Mouse (Mus musculus): ENCODE results near the gene Klk15.

- TF ChIP-seq POLR2A (IDR thresholded peaks at IDR 0.05; ENCODE audit: borderline replicate concordance, control insufficient read depth, low read depth, low read length) (no peak), CTCF (IDR thresholded peaks at IDR 0.05; ENCODE audit: control insufficient read depth, insufficient read depth, low read length) (no peak)
These were observed 11.3 kb downstream of the Klk15 start for GRCm38 (mm10) chr7:43944727-43945264.

All from bone marrow, adult 2 months (tissue).